Mouse (Mus musculus) megakaryocyte-erythroid progenitor cell, adult 5-6 weeks (primary cell): Measurements from ENCODE around the gene Slc8b1. TPM values are rescaled to one million over a fixed set of nuclear protein-coding genes. Genes with fewer than 3 reads are reported as not detected.
"Not testable (repeated sequence)": the region's sequence is repeated elsewhere in the genome, so short reads cannot be mapped to it uniquely, and the experiment has no call there.

Experiments used
- ATAC-seq: replicated peaks from 2 replicates; pipeline ENCODE4 v1.8.0; 2016; ENCODE audit warnings: mild to moderate bottlenecking, inconsistent platforms; ENCODE audit not compliant: severe bottlenecking, poor library complexity, low FRiP score, low TSS enrichment
- total RNA-seq, 2 experiments: library from RNA; stranded (forward) in 1 of 2; stranded (reverse) in 1 of 2; fragments of 200-1000, 215-1000 nt in 1 of 2; fragments of >200 nt in 1 of 2; fragmentation: Nextera tagmentation in 1 of 2; gene quantifications; 2 replicates each; pipeline ENCODE4 v1.2.3; 2014 to 2017

Gene Slc8b1
- total RNA-seq, 2 experiments from 2014 or later, result 0.09 to 0.35 TPM

- no peak for ATAC-seq
Measured at GRCm38 (mm10) chr5:120493873-120494395, 17.0 kb upstream of the Slc8b1 start.

GRCm38 (mm10) chr5:120495064-120495702, 15.8 kb upstream of the Slc8b1 start:
- 0 out of 2 replicates have a peak, but pooled peaks have one; percentile 6 for ATAC-seq

GRCm38 (mm10) chr5:120495703-120496226, 15.2 kb upstream of the Slc8b1 start:
- no peak for ATAC-seq

GRCm38 (mm10) chr5:120497071-120497470, 13.9 kb upstream of the Slc8b1 start:
- no peak for ATAC-seq

- ATAC-seq, result no peak
Measured at GRCm38 (mm10) chr5:120499202-120499601, 11.8 kb upstream of the Slc8b1 start.

- ATAC-seq, result not testable (repeated sequence)
Measured at GRCm38 (mm10) chr5:120500609-120501008, 10.4 kb upstream of the Slc8b1 start.

GRCm38 (mm10) chr5:120502147-120502621, 8.8 kb upstream of the Slc8b1 start:
- ATAC-seq, result no peak

GRCm38 (mm10) chr5:120502675-120503143, 8.3 kb upstream of the Slc8b1 start:
- 0 out of 2 replicates have a peak, but pooled peaks have one; percentile 2 for ATAC-seq

- peak; percentile 48 for ATAC-seq
Measured at GRCm38 (mm10) chr5:120503144-120503795, 7.7 kb upstream of the Slc8b1 start, which contains the start of gene Plbd2. Gene Plbd2, minus strand, starts transcription at chr5:120503625.

- peak; percentile 74 for ATAC-seq
Measured at GRCm38 (mm10) chr5:120505368-120505767, 5.6 kb upstream of the Slc8b1 start.

- ATAC-seq, result no peak
Measured at GRCm38 (mm10) chr5:120505781-120506180, 5.2 kb upstream of the Slc8b1 start.

- no peak for ATAC-seq
Measured at GRCm38 (mm10) chr5:120506490-120506889, 4.5 kb upstream of the Slc8b1 start.

GRCm38 (mm10) chr5:120507311-120507710, 3.7 kb upstream of the Slc8b1 start:
- no peak for ATAC-seq

GRCm38 (mm10) chr5:120511643-120512220, 764 bp downstream of the Slc8b1 start:
- no peak for ATAC-seq

- ATAC-seq, result no peak
Measured at GRCm38 (mm10) chr5:120512911-120513555, 2.1 kb downstream of the Slc8b1 start.

GRCm38 (mm10) chr5:120514031-120514677, 3.2 kb downstream of the Slc8b1 start:
- no peak for ATAC-seq

GRCm38 (mm10) chr5:120514754-120515153, 3.8 kb downstream of the Slc8b1 start:
- no peak for ATAC-seq

GRCm38 (mm10) chr5:120515451-120515850, 4.5 kb downstream of the Slc8b1 start:
- ATAC-seq, result no peak
